Mouse (Mus musculus) neural tube, embryonic 10.5 days (tissue): ENCODE measurements around the gene Kprp.
"Not testable (repeated sequence)": the region's sequence is repeated elsewhere in the genome, so short reads cannot be mapped to it uniquely, and the experiment has no call there.

Experiments used
- DNase-seq: peaks from one replicate; pipeline ENCODE4 v3.0.0-alpha.2; 2017; ENCODE audit warnings: low spot score; ENCODE audit errors: extremely low spot score

Kprp gene

GRCm38 (mm10) chr3:92827108-92827507 lies at the start of gene Kprp:
Gene Kprp, minus strand, starts transcription at chr3:92827247.
- DNase-seq: no peak

GRCm38 (mm10) chr3:92874180-92874579 lies 47.1 kb upstream of the Kprp start:
- no peak for DNase-seq

GRCm38 (mm10) chr3:92870116-92870515 lies 43.1 kb upstream of the Kprp start, which contains the start of gene 2310050C09Rik:
Gene 2310050C09Rik, minus strand, starts transcription at chr3:92870216.
- DNase-seq: no peak

GRCm38 (mm10) chr3:92851186-92851585 lies 24.1 kb upstream of the Kprp start, which contains the start of gene Lce1l:
Gene Lce1l, minus strand, starts transcription at chr3:92851286.
- DNase-seq: no peak

GRCm38 (mm10) chr3:92825808-92826207 lies 1.2 kb downstream of the Kprp start:
- no peak for DNase-seq

GRCm38 (mm10) chr3:92816036-92816435 lies 11.0 kb downstream of the Kprp start:
- DNase-seq: not testable (repeated sequence)

GRCm38 (mm10) chr3:92815581-92815980 lies 11.5 kb downstream of the Kprp start:
- no peak for DNase-seq

- no peak for DNase-seq
Observed at GRCm38 (mm10) chr3:92807791-92808190, 19.3 kb downstream of the Kprp start, which contains the start of gene Lce1k. Gene Lce1k, minus strand, starts transcription at chr3:92807891.

- no peak for DNase-seq
Observed at GRCm38 (mm10) chr3:92790414-92790813, 36.6 kb downstream of the Kprp start, which contains the start of gene Lce1j. Gene Lce1j, minus strand, starts transcription at chr3:92790514.

GRCm38 (mm10) chr3:92778799-92779198 lies 48.2 kb downstream of the Kprp start, which contains the start of gene Lce1i:
Gene Lce1i, minus strand, starts transcription at chr3:92778899.
- DNase-seq: no peak
